Mouse (Mus musculus) cerebellum, adult 11-12 months (tissue): ENCODE measurements around the gene Ucn3.
"Not testable (repeated sequence)": the region's sequence is repeated elsewhere in the genome, so short reads cannot be mapped to it uniquely, and the experiment has no call there.

Source experiments
- DNase-seq: peaks from one replicate; pipeline ENCODE4 v3.0.0; 2022

Gene Ucn3

DNA sequence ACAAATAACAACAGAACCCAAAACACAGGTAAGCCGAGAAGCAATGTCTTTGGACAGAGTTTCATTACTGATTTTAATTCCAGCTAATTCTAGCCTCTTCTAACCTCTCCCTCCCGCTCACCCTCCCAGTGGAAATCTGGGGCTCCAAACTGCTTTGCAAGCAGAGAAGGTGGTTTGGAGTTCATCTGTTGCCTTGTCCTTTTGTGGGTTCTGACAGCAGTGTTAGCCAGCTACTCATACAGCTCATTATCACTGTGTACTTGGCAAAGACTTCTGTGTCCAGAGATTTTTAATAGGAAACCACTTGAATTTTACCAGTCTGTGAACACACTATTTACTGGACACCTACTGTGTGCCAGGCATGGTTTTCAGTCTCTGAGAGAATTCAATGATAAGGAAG lies at the start of gene Ucn3:
Ucn3 (minus strand) TSS at position 101 of the 400 bp plus-strand sequence.
- no peak for DNase-seq

DNA sequence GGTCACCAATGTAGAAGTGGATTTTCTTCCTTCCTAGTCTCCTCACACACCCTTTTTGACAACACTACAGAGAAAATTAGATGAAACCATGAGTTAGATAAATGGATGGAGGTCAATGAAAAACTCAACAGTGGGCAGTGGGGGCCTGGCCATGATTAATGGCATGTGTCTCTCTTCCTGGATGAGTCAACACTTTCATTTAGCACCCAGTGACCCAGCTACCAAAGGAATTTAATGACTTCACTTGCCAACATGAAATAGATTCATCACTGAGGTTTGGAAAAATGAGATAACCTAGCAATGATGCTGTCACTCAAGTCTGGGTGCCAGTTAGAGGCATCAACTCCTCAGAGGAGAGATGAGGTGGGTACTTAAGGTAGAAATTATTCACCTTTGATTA lies 46.9 kb upstream of the Ucn3 start:
- no peak for DNase-seq

DNA sequence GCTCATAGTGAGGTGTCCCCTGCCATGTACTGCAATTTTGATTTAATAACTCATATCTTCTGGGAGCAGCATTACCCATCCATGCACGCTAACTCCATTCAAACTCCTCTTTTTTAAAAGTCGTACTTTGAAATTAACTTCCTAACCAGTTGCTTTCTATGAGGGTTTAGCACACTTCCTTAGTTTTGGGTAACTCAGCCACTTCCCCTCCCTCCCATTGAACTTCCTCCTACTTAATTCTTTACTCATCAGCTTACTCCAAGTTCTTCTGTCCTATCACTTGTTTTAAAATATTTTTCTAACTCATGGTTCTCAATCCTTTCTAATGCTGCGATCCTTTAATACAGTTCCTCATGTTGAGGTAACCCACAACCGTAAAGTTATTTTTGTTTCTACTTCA lies 23.7 kb upstream of the Ucn3 start:
- DNase-seq: no peak

DNA sequence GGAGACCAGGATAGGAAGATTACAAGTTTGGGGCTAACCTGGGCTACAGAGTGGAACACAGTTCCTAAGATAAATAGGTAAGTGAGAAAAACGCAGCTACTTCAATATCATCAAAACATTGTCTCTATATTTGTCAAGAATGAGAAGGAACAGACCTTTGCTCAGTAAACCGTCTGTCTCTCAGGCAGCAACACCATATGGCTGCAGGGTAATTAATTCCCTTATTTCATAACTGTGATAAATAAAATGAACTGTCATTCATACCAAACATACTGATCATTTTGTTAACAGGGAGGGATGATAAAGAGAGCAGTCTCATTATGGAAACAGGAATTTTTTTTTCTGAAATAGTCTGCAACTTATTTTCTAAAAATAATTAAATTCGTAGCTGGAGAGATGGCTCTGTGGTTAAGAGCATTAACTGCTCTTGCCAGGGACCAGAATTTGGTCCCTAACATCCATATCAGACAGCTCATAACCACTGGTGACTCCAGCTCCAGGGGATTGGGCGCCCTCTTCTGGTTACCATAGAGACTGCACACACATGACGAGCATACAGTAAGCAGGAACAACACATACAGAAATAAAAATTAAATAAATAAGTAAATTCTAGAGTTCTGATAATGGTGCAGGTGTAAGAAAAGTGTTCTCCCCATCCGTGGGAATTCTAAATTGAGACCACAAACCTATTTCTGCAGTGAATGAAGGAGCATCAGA lies 6.2 kb upstream of the Ucn3 start:
- no peak for DNase-seq

DNA sequence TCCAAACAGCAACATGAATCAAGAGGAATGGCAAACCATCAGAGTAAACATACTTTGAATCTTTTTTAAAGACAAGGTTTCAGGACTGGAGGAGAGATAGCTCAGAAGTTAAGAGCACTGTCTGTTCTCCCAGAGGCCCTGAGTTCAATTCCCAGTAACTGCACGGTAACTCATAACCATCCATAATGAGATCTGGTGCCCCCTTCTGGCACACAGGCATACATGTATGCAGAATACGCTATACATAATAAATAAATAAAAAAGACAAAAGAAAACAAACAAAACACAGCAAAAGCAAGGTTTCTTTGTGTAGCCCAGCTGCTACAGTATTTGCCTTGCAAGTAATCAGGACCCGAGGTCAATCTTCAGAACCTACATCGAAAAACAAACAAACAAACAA lies 4.3 kb upstream of the Ucn3 start:
- no peak for DNase-seq

DNA sequence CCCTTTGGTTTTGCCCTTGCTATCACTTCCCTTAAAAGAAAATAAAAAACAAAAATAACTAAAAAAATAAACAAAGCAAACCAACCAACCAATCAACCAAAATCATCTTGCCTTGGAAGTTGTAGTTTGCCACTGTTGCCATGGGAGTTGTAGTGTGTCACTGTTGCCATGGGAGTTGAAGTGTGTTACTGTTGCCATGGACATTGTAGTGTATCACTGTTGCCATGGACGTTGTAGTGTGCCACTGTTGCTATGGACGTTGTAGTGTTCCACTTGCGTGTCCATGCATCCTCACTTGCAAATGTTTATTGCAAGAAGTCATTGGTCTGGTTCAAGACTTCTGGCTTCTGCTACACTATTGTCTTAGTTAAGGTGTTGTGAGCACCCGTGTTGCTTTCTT lies 2.1 kb upstream of the Ucn3 start:
- no peak for DNase-seq

DNA sequence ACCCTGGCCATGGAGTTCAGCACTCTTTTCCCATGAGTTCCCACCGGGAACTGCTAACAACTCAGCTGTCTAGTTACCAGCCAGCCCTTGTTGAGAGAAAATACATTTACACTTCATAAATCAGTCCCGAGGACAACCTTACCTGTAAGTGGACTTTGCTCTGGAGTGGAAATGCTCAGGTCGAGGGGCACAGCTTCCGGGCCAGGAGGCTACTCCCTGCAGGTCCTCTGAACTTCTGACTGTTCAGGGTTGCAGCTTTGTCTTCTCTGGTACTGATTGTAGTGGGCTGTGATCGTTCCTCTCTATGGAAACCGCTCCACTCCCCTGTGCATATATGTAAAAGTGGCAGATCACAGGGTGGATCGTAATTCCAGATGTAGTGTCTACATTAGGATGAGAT lies 450 bp downstream of the Ucn3 start:
- no peak for DNase-seq

DNA sequence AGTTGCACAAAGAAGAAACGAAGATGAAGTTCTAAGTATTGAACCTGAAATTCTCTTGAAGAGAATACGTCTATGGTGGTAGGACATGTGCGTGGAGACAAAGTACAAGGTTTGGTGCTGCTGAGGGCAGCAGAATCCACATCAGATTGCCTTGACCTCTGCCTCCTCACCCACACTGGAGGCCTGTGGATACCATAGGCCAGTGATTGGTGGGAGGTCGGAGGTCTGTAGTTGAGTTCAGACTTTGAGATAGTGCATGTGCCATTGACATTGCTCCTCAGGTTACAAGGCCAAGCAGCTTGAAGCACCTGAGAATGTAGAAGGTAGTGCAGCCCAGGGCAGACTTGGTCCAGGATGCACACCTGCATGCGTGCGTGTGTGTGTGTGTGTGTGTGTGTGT lies 19.1 kb downstream of the Ucn3 start:
- DNase-seq: no peak

DNA sequence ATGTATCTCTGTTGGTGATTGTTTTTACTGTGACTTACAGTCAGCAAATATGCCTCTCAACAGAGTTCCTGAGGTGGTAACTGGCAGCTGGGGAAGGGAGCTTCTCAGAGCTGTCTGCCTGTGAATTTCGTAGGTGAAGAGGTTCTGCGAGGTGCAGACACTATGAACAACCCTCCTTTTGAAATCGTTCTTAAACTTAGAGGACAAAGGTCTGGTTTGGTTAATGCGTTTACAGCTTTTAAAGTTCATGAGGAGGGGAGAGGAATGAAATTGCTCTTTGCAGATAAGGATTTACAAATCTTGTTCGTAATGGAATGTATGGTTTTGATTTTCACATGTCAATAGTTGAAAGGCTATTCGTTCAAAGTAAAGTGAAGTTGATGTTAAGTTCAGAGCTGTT lies 19.5 kb downstream of the Ucn3 start:
- no peak for DNase-seq

DNA sequence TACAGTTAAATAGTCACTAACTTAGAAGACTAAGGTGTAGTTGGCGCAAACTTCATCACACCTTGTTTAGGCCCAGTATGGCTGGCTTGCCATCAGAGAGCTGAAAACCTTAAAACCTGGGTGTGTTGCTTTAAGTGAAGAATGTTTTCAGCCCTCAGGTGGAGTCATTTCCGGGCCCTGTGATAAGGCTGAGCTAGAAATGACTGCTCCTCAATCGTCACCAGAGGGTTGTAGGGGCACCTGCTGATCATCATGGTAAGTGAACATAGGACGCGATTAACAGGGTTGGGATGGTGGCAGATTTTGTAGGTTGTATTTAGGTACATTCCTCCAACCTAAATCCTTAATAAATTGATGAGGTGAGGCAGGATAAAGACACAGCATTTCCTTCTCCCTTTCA lies 20.7 kb downstream of the Ucn3 start:
- DNase-seq: no peak

DNA sequence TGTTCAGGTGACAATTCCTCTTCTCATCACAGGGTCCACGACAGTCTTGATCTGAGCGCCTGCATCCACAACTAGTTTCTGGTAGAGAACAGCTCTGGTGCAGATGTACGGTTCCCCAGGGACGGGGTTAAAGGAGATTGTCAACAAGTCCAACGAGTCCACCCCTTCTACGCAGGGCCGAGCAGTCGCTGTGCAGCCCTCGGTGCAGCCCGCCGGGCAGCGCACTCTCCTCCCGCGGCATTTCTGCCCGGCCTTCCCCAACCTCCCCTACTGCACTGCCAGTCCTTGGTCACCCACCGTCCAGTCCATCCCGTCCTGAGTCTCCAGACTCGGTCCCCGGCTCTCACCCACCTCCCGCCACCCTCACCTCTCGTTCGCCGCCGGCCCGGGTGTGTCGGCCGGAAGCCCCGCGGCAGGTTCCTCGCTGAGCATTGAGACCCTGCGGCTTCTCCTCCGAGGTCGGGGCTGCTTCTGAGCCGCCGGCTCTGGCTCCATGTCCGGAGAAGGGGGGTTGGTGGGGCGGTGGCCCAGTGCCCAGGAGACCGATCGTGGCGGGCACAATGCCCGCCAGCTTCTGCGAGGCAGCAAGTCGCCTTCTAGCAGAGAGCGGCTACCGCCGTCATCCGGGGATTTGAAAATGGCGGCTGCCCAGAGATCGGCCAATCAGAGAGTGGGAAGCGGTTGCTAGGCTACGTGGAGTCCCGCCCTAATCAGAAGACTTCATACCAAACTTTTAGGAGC lies 27.4 kb downstream of the Ucn3 start, which contains the start of the genes Net1 and Tubal3:
Net1 (minus strand) TSS at position 650 of the 741 bp plus-strand sequence.
Tubal3 (plus strand) TSS at position 704 of the 741 bp plus-strand sequence.
- DNase-seq: peak; percentile 80

DNA sequence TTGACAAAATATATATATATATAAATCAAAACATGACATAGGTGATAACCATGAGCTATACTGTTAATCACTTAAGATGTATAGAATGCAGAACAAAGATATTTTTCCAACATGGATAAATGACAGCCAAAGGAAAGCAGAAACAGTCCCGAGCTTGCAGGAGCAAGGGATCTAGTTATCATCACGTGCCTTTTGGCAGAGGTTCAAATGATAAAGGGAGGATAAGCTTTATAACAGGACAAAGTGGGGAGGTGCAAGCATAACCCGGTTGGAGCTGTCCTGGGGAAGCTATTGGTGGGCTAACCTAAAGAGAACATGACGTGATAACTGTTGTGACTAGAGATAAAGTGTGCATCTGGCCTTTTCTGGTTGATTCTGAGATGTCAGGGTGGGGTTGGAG lies 31.6 kb downstream of the Ucn3 start:
- no peak for DNase-seq

DNA sequence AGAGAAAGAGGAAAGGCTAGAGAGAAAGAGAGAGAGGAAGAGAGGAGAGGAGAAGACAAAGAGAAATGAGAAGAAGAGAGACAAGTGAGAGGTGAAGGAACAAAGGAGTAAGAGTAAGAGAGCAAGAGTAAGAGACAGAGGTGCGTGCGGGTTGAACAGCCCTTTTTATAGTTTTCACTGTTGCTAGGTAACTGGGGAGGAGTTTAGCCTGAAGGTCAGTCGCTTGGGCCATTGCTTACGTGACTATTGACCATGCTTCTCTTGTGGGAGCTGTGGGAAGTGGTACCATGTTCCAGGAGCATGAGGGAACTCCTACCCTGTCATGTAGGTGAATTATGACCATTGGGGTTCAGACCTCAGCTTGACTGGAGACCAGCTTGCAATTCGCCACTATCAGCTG lies 34.8 kb downstream of the Ucn3 start:
- DNase-seq: no peak

DNA sequence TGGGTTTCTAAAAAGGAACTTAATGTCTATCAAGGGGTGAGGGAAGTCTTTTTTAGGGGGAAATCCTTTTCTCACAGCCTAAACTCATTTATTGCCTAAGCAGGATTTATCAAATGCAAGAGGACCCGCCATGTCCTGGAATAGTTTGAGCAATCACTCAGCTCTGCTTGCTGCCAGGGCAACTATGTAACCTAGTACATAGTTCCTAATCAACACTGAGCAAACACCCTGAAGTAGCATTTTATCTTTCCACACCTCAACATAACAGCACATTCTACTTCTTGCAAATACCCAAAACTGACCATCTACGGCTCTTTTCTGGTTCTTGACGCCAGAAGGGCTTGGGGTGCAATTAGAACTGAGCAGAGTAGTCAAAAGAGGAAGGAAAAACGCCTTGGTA lies 36.9 kb downstream of the Ucn3 start:
- DNase-seq: no peak

DNA sequence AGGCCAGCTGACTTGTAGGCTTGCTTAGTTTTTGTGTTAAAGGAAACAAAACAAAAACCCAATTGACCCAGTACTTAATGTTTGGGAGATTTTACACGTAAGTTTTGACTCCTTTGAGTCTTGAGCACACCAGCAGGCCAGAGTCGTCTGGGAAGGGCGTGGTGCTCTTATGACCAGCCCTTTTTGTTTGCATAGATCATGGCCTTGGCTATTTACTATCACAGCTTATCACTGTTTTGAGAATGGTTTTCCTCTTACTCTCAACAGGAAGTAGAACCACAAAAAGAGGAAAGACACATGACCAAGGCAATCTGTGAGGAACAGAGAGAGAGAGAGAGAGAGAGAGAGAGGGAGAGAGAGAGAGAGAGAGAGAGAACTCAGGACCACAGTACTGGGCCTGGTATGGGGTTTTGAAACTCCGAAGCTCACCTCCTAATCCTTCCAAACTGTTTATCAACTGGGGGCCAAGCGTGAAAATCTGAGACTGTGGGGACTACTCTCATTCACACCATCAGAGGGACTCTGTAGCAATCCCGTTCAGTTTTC lies 37.9 kb downstream of the Ucn3 start:
- DNase-seq: no peak

DNA sequence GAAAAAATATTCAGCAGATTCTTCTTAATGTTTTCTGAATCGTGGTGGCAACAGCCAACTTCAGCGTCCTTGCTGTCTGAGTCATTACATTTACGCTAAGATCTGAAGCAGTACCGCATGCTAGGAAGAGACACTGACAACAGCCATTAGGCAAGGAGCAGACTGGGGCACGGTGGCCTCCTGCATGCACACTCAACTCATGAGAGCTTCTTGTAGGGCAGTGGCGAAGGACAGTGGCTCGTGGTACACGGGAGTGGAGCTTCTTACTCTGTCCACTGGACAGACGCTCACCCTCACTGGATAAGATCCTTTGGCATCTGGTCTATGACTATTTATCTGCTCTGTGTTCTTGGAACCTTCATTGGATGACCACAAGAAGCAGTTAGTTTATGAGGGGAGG lies 45.8 kb downstream of the Ucn3 start:
- no peak for DNase-seq

DNA sequence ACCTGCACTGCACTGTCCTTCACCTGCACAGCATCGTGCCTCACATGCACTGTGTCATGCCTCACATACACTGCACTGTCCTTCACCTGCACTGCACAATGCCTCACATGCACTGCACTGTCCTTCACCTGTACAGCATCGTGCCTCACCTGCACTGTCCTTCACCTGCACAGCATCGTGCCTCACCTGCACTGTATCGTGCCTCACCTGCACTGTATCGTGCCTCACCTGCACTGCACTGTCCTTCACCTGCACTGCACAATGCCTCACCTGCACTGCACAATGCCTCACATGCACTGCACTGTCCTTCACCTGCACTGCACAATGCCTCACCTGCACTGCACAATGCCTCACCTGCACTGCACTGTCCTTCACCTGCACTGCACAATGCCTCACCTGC lies 46.9 kb downstream of the Ucn3 start:
- DNase-seq: not testable (repeated sequence)

DNA sequence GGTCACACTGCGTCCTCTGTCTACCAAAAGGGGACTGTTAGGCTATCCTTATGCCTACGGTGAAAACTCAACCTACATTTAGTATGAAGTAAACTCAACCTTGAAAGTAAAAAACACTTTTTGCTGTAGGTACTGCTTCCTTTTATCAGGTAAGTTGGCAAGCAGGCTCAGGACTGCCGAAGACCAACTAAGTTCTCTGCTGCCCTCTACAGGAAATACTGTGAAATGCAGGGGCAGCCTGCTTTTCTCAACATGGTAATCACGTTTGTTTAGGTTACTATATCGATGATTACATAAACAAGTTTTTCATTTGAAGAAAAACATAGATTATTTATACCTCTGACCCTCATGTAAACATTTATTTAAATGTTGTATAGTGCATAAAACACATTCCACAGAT lies 48.2 kb downstream of the Ucn3 start:
- DNase-seq: peak; percentile 65

DNA sequence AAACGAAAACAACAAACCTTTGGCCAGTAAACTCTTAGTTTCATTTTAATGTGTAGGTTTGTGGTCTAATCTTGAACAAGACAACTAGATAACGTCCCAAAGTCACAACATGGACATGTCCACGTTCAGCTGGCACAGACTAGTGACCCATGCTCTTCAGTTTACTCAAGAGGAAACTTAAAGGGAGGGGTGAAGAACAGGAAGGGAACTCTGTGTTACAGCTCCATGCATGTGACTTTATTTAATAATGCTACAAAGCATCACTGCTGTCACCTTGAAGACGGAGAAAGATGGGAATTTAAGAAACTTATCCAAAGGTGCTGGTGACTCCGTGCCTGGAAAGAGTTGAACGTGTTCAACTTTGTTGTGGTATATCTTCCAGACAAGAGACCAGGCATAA lies 49.1 kb downstream of the Ucn3 start:
- no peak for DNase-seq

DNA sequence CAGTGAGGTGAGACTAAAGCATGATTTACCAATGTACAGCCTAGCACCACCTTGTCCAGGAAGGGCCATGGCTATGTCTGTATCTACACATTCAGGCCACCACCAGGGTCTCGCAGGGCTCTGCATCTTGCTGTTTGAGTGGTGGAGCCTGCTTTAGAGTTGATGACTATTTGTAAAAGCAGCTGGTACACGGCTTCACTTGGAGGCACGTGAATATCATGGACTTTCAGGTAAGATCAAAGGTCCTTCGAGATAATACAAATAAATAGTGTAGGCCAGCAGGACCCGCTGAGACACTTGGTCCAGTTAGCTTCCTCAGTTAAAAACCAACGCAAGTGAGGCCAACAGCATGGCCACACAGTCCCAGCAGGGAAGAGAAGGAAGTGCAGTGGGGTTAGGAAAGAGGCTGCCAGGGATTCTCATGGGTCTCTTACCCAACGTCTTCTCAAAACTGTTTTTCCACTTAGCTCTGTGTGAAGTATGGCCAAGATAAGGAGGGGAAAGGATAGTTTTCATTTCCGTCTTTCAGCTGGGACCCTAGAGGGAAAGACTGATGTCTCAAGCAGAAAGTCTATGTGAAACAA lies 49.7 kb downstream of the Ucn3 start:
- DNase-seq: no peak

DNA sequence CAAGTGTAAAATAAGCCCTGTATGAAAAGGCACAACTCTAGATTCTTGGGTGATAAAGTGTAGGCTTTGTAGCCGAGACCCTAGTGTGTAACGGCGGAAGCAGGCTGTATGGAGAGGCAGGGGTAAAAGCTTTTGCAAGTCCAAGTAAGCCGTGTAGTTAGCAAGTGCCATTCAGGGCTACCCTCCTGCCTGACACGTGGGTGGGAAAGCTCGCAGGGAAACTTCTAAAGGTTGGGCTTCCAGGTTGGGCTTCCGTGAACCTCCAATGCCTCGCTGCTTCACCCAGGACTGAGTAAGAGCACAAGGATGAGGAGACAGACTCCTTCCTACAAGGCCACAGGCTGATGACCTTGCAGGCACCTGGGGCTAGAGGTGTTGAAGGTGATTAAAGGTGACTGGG lies 50.6 kb downstream of the Ucn3 start:
- DNase-seq: no peak

DNA sequence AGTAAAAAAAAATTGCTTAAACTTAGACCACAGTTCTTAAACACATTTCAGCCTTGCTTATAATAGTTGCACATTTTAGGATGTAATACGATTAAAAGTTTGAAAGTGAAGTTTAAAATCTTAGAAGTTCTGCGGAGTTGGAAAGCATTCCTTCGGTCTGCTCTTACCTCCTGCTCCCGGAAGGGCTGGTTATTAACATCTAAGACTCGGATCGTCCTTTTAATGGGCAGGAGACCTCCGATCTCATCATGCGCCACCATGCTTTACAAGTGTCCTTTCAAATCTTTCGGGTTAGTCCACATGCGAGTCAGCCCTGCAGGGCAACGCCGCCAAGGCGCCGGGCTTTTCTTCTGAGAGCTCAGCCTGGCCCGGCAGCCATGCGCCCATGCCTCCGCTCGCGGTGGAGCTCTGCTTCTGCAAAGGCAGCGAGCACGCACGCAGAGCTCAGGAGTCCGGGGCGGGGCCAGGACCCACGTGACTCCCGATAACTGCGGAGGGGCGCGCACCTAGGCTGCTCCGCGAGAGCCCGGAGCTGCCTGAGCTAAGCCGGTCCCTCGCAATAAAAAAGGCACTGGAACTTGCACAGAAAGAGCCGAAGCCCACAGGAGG lies 51.9 kb downstream of the Ucn3 start:
- DNase-seq: peak; percentile 83

DNA sequence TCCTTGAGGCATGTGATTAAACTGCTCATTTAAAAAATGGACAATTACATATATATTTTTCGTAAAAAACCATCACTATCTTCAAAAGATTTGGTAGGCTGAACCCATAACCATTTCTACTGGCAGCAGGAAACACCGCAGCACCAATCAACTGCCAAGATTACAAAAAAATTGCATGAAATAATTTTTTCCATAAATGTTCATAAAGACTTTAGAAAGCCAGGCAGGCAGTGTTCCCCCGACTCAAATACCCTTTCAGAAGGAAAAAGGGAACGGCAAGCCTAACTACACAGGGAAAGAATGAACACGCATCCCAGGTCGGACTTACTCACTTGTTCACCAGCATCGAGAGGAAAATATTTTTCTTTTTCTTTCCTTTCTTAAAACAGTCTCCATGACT lies 52.5 kb downstream of the Ucn3 start:
- no peak for DNase-seq
